Mouse (Mus musculus) cerebellum, postnatal 10 days (tissue): ENCODE data around the gene Arl9.
"Not testable (repeated sequence)": the region's sequence is repeated elsewhere in the genome, so short reads cannot be mapped to it uniquely, and the experiment has no call there.

Experiments
- DNase-seq, 2 experiments: peaks; one replicate each; pipeline ENCODE4 v3.0.0; 2021; ENCODE audit warnings: mixed read lengths in 2 of 2

Gene Arl9

GRCm38 (mm10) chr5:77028034-77028433 lies 24.2 kb downstream of the Arl9 start:
- no peak for DNase-seq

GRCm38 (mm10) chr5:77029735-77030134 lies 25.9 kb downstream of the Arl9 start:
- DNase-seq, result peak; percentile 29 to 38

- DNase-seq, result not testable (repeated sequence)
Measured at GRCm38 (mm10) chr5:77035101-77035500, 31.2 kb downstream of the Arl9 start.

- DNase-seq, result no peak
Measured at GRCm38 (mm10) chr5:77038451-77038850, 34.6 kb downstream of the Arl9 start.

- no peak for DNase-seq
Measured at GRCm38 (mm10) chr5:77039391-77039790, 35.5 kb downstream of the Arl9 start.

GRCm38 (mm10) chr5:77044362-77044761 lies 40.5 kb downstream of the Arl9 start:
- no peak for DNase-seq

GRCm38 (mm10) chr5:77052616-77053015 lies 48.8 kb downstream of the Arl9 start:
- DNase-seq, result peak in 1 of 2 experiments; percentile 14

- DNase-seq, result no peak
Measured at GRCm38 (mm10) chr5:77056881-77057440, 53.1 kb downstream of the Arl9 start.
